Mouse (Mus musculus): ENCODE results near the gene Olfr1247.
"Not testable (repeated sequence)": the region's sequence is repeated elsewhere in the genome, so short reads cannot be mapped to it uniquely, and the experiment has no call there.

Olfr1247 gene

GRCm38 (mm10) chr2:89614030-89614429, at the start of gene Olfr1247:
TSS of gene Olfr1247 (minus strand) at chr2:89614130.
- no peak for DNase-seq (ENCODE audit: low spot score)

- no peak for DNase-seq (ENCODE audit: low spot score)
These were observed 47.4 kb upstream of the Olfr1247 start, which contains the start of gene Olfr1250 for GRCm38 (mm10) chr2:89661367-89661766. TSS of gene Olfr1250 (minus strand) at chr2:89661467.

GRCm38 (mm10) chr2:89634883-89635282, 21.0 kb upstream of the Olfr1247 start, which contains the start of gene Olfr1249:
TSS of gene Olfr1249 (minus strand) at chr2:89634983.
- no peak for DNase-seq (ENCODE audit: low spot score)

- DNase-seq (ENCODE audit: low spot score): not testable (repeated sequence)
These were observed 4.2 kb upstream of the Olfr1247 start, which contains the start of gene Olfr1248 for GRCm38 (mm10) chr2:89618145-89618544. TSS of gene Olfr1248 (minus strand) at chr2:89618245.

GRCm38 (mm10) chr2:89593057-89593456, 20.9 kb downstream of the Olfr1247 start, which contains the start of gene Olfr1246:
TSS of gene Olfr1246 (minus strand) at chr2:89593157.
- DNase-seq (ENCODE audit: low spot score): no peak

GRCm38 (mm10) chr2:89578347-89578746, 35.6 kb downstream of the Olfr1247 start, which contains the start of gene Olfr1245:
TSS of gene Olfr1245 (minus strand) at chr2:89578447.
- DNase-seq (ENCODE audit: low spot score): no peak

- DNase-seq (ENCODE audit: low spot score): not testable (repeated sequence)
These were observed 51.2 kb downstream of the Olfr1247 start for GRCm38 (mm10) chr2:89562706-89563105.

All from layer of hippocampus, adult 9-10 months (tissue).